ENCODE assay signal across 8 mouse cellular contexts in the genomic region with DNA sequence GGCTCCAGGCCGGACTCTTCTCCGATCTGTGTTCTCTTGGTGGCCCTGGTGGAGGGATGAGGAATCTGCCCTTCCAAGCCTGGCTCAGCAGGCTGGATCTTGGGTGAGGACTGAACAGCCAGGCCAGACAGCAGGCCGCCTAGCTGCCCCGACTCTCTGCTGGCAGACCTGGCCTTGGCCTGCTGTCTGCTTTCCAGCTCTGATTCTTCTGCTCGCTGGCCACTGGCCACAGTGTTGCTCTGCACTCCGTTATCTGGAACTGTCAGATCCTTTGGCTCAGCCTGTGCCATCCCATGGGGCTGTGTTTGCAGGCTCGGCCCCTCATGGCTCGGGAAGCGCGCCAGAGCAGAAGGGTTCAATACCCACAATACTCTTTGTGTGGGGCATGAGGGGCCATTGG.
DNase-seq lines count a peak whose midpoint lies in the region; ATAC-seq and TF ChIP-seq lines count a peak whose summit lies in the region.

No protein-coding gene starts in this region.

- H3K27ac ChIP-seq in hindbrain, embryonic 14.5 days, result no peak overlapping the region
- H3K27ac ChIP-seq in lung, embryonic 16.5 days (ENCODE audit: low read length), result no peak overlapping the region; the same call in 1 of the 2 replicates
- H3K27ac ChIP-seq in testis, adult 2 months (ENCODE audit: control insufficient read depth, insufficient read depth, low read depth, low read length), result no peak overlapping the region

- DNase-seq in embryo, embryonic 10 days (ENCODE audit: low spot score), result peak; percentile 10
- no peak for DNase-seq in embryo, embryonic 9.5 days (ENCODE audit: extremely low spot score)
- DNase-seq in brain, embryonic 14.5 days (ENCODE audit: low read depth), result peak; percentile 86
- peak; percentile 23 to 34 for DNase-seq in frontal cortex, postnatal 36 days (ENCODE audit: low spot score in 2 of 2)
- peak; percentile 62 for DNase-seq in hindbrain, embryonic 14.5 days (ENCODE audit: low spot score)
- DNase-seq in spleen, adult 18-20 months, result no peak

- H3K27me3 ChIP-seq in hindbrain, embryonic 14.5 days (ENCODE audit: control insufficient read depth, insufficient read depth, low read length), result no peaks in the 10 kb centered on the region
- no peaks in the 10 kb centered on the region for H3K27me3 ChIP-seq in lung, embryonic 16.5 days (ENCODE audit: control insufficient read depth, insufficient read depth, low read depth, low read length)
- no peaks in the 10 kb centered on the region for H3K27me3 ChIP-seq in testis, adult 2 months (ENCODE audit: control insufficient read depth, insufficient read depth, low read length)

- no peak overlapping the region for H3K4me2 ChIP-seq in hindbrain, embryonic 14.5 days (replicated peaks)
- H3K4me2 ChIP-seq in lung, embryonic 16.5 days (ENCODE audit: low read depth, low read length), result no peak overlapping the region

- no peak overlapping the region for H3K9ac ChIP-seq in hindbrain, embryonic 14.5 days
- peak overlapping the region; percentile 12; the same call in 1 of the 2 replicates for H3K9ac ChIP-seq in lung, embryonic 16.5 days (ENCODE audit: low read length)

- peaks cover 9% of the 10 kb centered on the region for H3K4me1 ChIP-seq in hindbrain, embryonic 14.5 days (replicated peaks; ENCODE audit: control insufficient read depth, insufficient read depth, low read length)
- peaks cover 13% of the 10 kb centered on the region for H3K4me1 ChIP-seq in lung, embryonic 16.5 days (replicated peaks; ENCODE audit: control insufficient read depth, insufficient read depth, low read length)
- peaks cover 2% of the 10 kb centered on the region; the same call in 1 of the 2 replicates for H3K4me1 ChIP-seq in testis, adult 2 months (ENCODE audit: control insufficient read depth, insufficient read depth, low read length)

- TF ChIP-seq CTCF in brain, embryonic 14.5 days (IDR thresholded peaks at IDR 0.05; ENCODE audit: borderline replicate concordance, extremely low read depth, insufficient read depth, insufficient read length), result no peak
- TF ChIP-seq CTCF in testis, adult 2 months (IDR thresholded peaks at IDR 0.05; ENCODE audit: control insufficient read depth, insufficient read depth, insufficient replicate concordance, low read depth, low read length), result peak; percentile 9; the same call in 1 of the 2 replicates

- H3K9me3 ChIP-seq in hindbrain, embryonic 14.5 days (ENCODE audit: control insufficient read depth, low read length), result no peaks in the 10 kb centered on the region
- H3K9me3 ChIP-seq in lung, embryonic 16.5 days (ENCODE audit: control insufficient read depth, low read length), result no peaks in the 10 kb centered on the region

- no peak for TF ChIP-seq POLR2A in brain, embryonic 14.5 days (IDR thresholded peaks at IDR 0.05; ENCODE audit: borderline replicate concordance, extremely low read depth, insufficient read depth, insufficient read length, poor library complexity, severe bottlenecking)
- no peak for TF ChIP-seq POLR2A in testis, adult 2 months (IDR thresholded peaks at IDR 0.05; ENCODE audit: control insufficient read depth, low read depth, low read length)

- 48% methylated on average over 10 of the region's 10 CpGs for WGBS in hindbrain, embryonic 14.5 days
- WGBS in lung, embryonic 16.5 days, result 63% methylated on average over 10 of the region's 10 CpGs

- H3K36me3 ChIP-seq in hindbrain, embryonic 14.5 days (replicated peaks; ENCODE audit: control insufficient read depth, insufficient read depth), result no peaks in the 10 kb centered on the region
- no peaks in the 10 kb centered on the region for H3K36me3 ChIP-seq in lung, embryonic 16.5 days (ENCODE audit: control insufficient read depth, insufficient read depth, low read length)
- H3K36me3 ChIP-seq in testis, adult 2 months (ENCODE audit: control insufficient read depth, insufficient read depth, low read length), result no peaks in the 10 kb centered on the region

- no peak overlapping the region for H3K4me3 ChIP-seq in hindbrain, embryonic 14.5 days (replicated peaks; ENCODE audit: low read length)
- H3K4me3 ChIP-seq in lung, embryonic 16.5 days (ENCODE audit: low read length), result no peak overlapping the region
- no peak overlapping the region for H3K4me3 ChIP-seq in testis, adult 2 months (ENCODE audit: control insufficient read depth, low read depth, low read length)

- ATAC-seq in hindbrain, embryonic 14.5 days (ENCODE audit: low FRiP score), result peak; percentile 91
- peak; percentile 60 for ATAC-seq in lung, embryonic 16.5 days (ENCODE audit: low read depth)

Comparison
In these comparisons a context has a peak if more than half of its experiments do, and no peak if none do; other contexts are left out.
1. DNase-seq: peak in embryo, embryonic 10 days (single experiment), brain, embryonic 14.5 days (single experiment), frontal cortex, postnatal 36 days (2 of 2) and hindbrain, embryonic 14.5 days (single experiment); none in embryo, embryonic 9.5 days (single experiment) and spleen, adult 18-20 months (0 of 2).